Mouse (Mus musculus): ENCODE results near the gene Fxyd1.
A peak's percentile ranks its signal among the peaks of the same experiment; 100 is the strongest.

Gene Fxyd1

DNA sequence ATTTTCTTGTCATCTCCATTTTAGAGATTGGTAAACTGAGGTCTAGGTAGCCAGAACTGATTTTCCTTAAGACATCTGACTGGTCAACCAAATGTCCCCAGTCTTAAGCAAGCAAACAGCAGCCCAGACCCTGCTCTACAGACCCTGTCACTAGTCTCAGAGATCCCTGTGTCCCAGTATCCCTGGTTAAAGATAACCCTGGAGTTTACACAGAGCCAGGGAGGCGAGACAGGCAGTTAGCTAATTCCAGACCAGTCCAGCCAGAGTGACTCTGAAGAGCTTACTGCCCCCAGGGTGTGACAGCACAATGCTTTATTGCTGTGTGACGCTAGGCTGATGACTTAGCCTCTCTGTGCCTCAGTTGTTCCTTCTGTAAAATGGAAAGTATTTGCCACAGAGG is at the start of gene Fxyd1:
Fxyd1 (minus strand) TSS at position 129 of the 400 bp plus-strand sequence.
- no peak for DNase-seq (ENCODE audit: low spot score)

GRCm38 (mm10) chr7:31106166-31106565 is 49.2 kb upstream of the Fxyd1 start:
- DNase-seq (ENCODE audit: low spot score): no peak

- peak; percentile 86 for DNase-seq (ENCODE audit: low spot score)
Observed at GRCm38 (mm10) chr7:31105061-31105768, 48.2 kb upstream of the Fxyd1 start.

DNA sequence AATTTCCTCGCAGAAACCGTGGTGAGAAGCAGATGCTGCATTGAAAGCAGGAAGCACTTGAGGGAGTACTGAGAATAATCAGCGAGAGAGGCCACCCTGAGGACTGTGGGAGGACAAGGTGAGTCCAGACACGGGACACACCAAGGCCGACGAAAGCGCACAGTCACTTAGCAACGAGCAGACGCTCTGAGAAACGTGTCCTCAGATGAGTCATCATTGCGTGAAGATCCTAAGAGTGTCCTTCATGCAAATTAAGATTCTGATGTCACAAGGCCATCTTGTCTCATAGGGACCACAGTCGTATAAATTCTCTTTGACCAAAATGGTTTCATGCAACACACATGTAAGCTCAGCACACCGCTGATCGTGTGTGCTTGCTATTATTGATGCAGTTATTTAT is 43.8 kb upstream of the Fxyd1 start:
- no peak for DNase-seq (ENCODE audit: low spot score)

DNA sequence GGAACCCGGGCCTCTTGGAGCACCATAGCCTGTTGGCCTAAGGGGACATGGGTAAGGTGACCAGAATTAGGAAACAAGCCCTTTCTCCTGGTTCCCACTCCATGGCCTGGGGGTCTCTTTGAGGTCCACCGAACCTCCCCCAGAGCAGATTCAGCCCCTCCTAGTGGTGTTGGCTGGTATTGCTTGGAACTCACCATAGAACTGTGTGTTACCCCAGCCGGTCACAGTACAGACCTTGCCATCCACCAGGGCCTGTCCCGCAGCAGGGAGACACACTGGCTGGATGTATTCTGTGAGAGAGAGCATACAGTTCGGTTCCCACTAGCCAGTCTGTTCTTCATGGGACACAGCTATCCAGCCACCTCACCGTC is 42.6 kb upstream of the Fxyd1 start:
- peak; percentile 44 for DNase-seq (ENCODE audit: low spot score)

DNA sequence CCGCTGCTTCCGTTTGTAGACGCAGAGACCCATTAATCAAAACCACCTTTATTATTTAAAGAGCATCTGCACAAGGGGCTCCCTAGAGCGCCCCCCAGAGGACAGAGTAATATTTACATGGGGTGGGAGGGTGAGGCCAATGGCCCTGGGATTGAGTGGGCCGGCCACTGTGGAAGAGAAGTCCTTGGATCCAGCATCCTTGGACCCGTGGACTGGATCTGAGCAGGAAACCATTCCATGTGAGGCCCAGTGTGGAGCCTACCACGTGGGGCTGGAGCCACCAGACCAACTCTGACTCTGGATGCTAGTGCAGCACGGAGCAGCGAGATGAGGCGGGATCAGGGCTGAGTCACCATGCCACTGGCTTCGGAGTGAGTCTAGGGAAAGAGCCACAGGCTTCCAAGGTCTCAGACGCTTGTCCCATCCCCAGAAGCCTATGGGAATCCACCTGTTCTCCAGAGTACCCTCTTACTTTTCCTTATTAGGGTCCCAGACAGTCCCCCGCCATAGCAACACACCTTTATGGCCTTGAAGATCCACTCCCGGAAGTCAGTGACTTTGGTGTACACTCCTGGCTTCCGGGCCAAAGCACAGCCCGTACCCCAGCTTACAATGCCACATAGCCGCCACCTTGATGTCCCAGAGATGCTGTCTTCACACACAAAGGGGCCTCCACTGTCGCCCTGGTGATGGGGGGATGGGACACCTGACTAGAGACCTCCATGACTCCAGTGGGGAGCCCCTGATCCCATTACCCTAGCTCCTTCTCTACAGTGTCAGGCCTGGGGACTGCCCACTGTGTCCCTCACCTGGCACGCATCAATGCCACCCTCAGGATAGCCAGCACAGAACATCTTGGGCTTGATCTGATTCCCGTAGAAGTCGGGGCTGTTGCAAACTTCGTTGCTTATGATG is 42.0 kb upstream of the Fxyd1 start:
- DNase-seq (ENCODE audit: low spot score): peak; percentile 73

GRCm38 (mm10) chr7:31097583-31098248 is 40.7 kb upstream of the Fxyd1 start:
- peak; percentile 95 for DNase-seq (ENCODE audit: low spot score)

DNA sequence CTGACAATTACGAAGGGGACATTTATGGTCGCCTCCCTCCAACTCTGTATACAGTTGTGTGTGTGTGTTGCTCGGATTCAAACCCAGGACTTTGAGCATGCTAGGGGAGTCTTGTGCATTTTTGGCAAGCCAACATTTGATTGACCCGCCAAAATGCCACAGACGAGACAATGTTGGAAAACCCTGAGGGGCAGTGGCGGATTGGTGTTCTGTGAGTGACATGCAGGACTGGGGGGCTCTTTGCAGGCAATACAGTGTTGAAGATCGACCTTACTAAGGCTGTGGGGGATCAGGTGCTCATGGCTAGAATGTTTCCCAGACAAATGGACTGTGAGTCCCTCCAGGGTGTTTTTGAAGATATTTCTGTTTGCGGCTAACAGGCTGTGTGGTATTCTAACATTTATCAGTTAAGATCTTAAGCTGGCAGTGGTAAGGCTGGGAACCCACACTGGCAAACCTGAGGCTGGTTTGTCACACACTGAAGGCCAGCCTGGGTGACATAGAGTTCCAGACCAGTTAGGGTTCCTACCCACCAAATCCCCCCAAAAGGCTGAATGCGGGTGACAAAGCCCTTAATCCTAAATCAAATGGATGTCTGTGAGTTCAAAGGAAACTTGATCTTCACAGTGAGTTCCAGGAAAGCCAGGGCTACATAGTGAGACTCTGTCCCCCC is 40.0 kb upstream of the Fxyd1 start:
- DNase-seq (ENCODE audit: low spot score): no peak

- no peak for DNase-seq (ENCODE audit: low spot score)
Observed at GRCm38 (mm10) chr7:31094774-31095501, 37.9 kb upstream of the Fxyd1 start.

DNA sequence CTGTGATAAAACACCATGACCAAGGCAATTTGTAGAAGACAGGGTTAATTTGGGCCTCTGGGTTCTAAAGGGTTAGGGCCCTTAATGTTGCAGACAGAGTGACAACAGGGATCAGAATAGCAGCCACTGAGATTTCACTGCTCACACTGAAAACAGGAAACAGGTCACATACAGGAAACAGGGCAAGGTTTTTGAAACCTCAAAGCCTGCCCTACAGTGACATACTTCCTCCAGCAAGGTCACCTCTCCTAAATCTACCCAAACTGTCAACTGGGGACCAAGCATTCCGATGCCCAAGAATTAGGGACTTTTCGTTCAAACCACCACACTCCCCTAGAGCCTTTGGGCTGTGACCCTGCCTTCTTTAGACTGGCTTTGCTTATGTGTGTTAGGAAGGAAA is 32.7 kb upstream of the Fxyd1 start:
- DNase-seq (ENCODE audit: low spot score): no peak

GRCm38 (mm10) chr7:31088206-31088605 is 31.2 kb upstream of the Fxyd1 start:
- no peak for DNase-seq (ENCODE audit: low spot score)

- DNase-seq (ENCODE audit: low spot score): no peak
Observed at GRCm38 (mm10) chr7:31087262-31087661, 30.3 kb upstream of the Fxyd1 start.

- DNase-seq (ENCODE audit: low spot score): no peak
Observed at GRCm38 (mm10) chr7:31086175-31086755, 29.3 kb upstream of the Fxyd1 start.

DNA sequence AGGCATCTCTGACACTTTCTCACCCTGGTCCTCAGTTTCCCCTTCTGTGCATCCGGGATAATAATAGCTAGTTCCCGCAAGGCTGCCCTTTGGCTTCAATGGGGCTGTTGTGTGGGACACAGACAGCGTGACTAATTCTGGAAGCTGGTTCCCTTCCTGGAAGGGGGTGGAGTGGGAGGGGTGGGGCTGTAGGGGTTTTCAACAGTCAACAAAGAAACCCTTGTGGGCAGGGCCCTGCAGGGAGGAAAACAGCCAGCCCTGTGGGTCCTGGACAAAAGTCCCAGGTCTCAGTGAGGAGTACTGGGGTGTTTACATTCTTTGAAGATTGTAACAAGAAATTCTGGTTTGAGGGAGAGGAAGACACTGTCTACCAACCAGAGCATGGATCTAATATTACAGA is 28.2 kb upstream of the Fxyd1 start:
- no peak for DNase-seq (ENCODE audit: low spot score)

DNA sequence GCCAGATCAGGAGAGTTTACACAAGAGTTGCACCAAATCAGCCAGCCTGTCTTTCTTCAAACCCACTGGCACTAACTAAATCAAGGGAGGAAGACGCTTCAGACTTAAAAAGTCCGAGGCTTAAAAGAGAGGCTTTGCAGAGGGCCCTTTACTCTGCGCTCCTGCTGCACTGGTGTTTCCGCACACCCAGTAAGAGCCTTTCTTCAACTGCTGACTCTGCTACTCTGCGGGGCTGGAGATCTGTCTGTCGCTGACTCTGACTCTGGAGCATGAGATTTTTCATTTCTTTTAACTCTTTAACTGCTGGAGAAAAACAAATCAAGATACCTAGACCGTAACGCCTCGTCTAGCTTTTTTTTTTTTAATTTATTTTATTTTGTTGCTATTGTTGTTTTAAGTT is 27.1 kb upstream of the Fxyd1 start:
- DNase-seq (ENCODE audit: low spot score): no peak

GRCm38 (mm10) chr7:31082831-31083588 is 26.0 kb upstream of the Fxyd1 start:
- no peak for DNase-seq (ENCODE audit: low spot score)

DNA sequence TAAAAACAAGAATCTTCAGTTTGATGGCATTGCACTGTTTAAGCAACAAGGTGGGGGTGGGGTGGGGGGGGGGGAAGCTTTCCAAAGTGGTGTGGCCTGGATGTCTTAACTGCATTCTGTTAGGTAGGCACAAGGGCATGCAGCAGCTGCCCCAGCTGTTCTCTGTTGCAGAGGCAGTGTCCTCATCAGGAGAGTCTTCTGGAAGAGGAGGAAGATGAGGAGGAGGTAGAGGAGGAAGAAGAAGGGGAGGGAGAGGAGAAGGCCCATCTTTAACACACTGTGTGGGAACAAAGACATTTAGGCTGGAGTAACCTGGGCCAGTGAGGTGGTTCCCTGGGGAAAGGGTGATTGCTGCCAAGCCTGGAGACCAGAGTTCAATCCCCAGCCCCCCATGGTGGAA is 25.1 kb upstream of the Fxyd1 start:
- no peak for DNase-seq (ENCODE audit: low spot score)

DNA sequence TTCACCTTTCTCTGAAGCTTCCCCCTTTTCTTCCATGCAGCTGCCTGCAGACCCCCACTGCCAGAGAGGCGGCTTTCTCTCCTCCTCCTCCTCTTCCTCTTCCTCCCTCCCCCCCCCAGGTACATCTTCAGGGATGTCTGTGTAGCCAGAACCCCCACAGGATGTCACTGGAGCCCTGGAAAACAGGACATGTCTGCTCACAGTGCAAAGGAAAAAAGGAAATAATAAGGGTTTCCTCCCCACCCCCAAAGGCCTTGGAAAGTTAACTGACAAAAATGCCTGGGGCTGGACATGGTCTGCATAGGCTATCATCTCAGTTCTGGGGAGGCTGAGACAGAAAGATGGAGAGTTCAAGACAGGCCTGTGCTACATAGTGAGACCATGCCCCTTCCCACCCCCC is 24.1 kb upstream of the Fxyd1 start:
- DNase-seq (ENCODE audit: low spot score): no peak

- DNase-seq (ENCODE audit: low spot score): no peak
Observed at GRCm38 (mm10) chr7:31080611-31081010, 23.6 kb upstream of the Fxyd1 start.

GRCm38 (mm10) chr7:31079670-31080069 is 22.7 kb upstream of the Fxyd1 start:
- no peak for DNase-seq (ENCODE audit: low spot score)
